Mouse (Mus musculus) forebrain, embryonic 13.5 days (tissue): ENCODE data around the gene Plxdc2. TPM values are rescaled to one million over a fixed set of nuclear protein-coding genes. Genes with fewer than 3 reads are reported as not detected.
A peak's percentile ranks its signal among the peaks of the same experiment; 100 is the strongest.

Experiments used
- ATAC-seq: fragments of 200-750 bp; cut with Nextera tagmentation; 2 replicates; pipeline ENCODE4 v1.8.0; 2017
- H3K27ac ChIP-seq: fragments of 300-500 bp; sonication (generic); 2 replicates; pipeline ENCODE4 v1.5.1; 2015; ENCODE audit warnings: inconsistent platforms, mild to moderate bottlenecking, moderate library complexity
- H3K27me3 ChIP-seq: fragments of 300-500 bp; sonication (generic); 2 replicates; pipeline ENCODE4 v1.6.1; 2015; ENCODE audit warnings: mild to moderate bottlenecking, inconsistent platforms
- H3K36me3 ChIP-seq: fragments of 300-500 bp; sonication (generic); 2 replicates; pipeline ENCODE4 v1.6.1; 2015; ENCODE audit warnings: mild to moderate bottlenecking, inconsistent platforms; ENCODE audit not compliant: poor library complexity, severe bottlenecking
- H3K4me1 ChIP-seq: fragments of 300-500 bp; sonication (generic); 2 replicates; pipeline ENCODE4 v1.6.1; 2015; ENCODE audit warnings: inconsistent platforms
- H3K4me2 ChIP-seq: fragments of 300-500 bp; sonication (generic); 2 replicates; pipeline ENCODE4 v1.6.1; 2015; ENCODE audit warnings: inconsistent platforms, mild to moderate bottlenecking, moderate library complexity
- H3K4me3 ChIP-seq: fragments of 300-500 bp; sonication (generic); 2 replicates; pipeline ENCODE4 v1.5.1; 2015; ENCODE audit warnings: mild to moderate bottlenecking, inconsistent platforms
- H3K9ac ChIP-seq: fragments of 300-500 bp; sonication (generic); 2 replicates; pipeline ENCODE4 v1.6.1; 2015; ENCODE audit warnings: mild to moderate bottlenecking, inconsistent platforms
- H3K9me3 ChIP-seq: fragments of 300-500 bp; sonication (generic); replicated peaks from 2 replicates; pipeline ENCODE4 v1.6.1; 2016; ENCODE audit warnings: inconsistent platforms
- WGBS: fragments of 180-500 bp; shearing (Covaris S2); methylation state at CpG from one replicate; pipeline ENCODE4 v1.1.7; 2015; 5-methylcytosine and 5-hydroxymethylcytosine counted together
- polyA plus RNA-seq: library from polyadenylated mRNA; unstranded; fragments of >200 nt; fragmentation: Nextera tagmentation; extraction: Ambion mirVana; gene quantifications from 2 replicates; pipeline ENCODE4 v1.2.1, GENCODE M21; 2015

Plxdc2 gene
- polyA plus RNA-seq, 1 experiment from 2014 or later, result 6.8 TPM

GRCm38 (mm10) chr2:16598231-16598630, 242.1 kb downstream of the Plxdc2 start:
- Histone ChIP-seq H3K9ac (no peak overlapping the region), H3K4me3 (no peak overlapping the region), H3K4me1 (no peaks in the 10 kb centered on the region), H3K27me3 (no peaks in the 10 kb centered on the region), H3K36me3 (no peaks in the 10 kb centered on the region), H3K9me3 (no peaks in the 10 kb centered on the region; the same call in 1 of the 2 replicates), H3K4me2 (no peak overlapping the region), H3K27ac (no peak overlapping the region)
- 88% methylated on average over 3 of the region's 3 CpGs for WGBS
- ATAC-seq, result no peak

GRCm38 (mm10) chr2:16604291-16604690, 248.2 kb downstream of the Plxdc2 start:
- Histone ChIP-seq H3K27me3 (no peaks in the 10 kb centered on the region), H3K4me3 (no peak overlapping the region), H3K27ac (no peak overlapping the region), H3K9me3 (no peaks in the 10 kb centered on the region), H3K4me1 (no peaks in the 10 kb centered on the region), H3K36me3 (no peaks in the 10 kb centered on the region), H3K9ac (no peak overlapping the region), H3K4me2 (no peak overlapping the region)
- 68% methylated on average over 3 of the region's 3 CpGs for WGBS
- ATAC-seq, result no peak

DNA sequence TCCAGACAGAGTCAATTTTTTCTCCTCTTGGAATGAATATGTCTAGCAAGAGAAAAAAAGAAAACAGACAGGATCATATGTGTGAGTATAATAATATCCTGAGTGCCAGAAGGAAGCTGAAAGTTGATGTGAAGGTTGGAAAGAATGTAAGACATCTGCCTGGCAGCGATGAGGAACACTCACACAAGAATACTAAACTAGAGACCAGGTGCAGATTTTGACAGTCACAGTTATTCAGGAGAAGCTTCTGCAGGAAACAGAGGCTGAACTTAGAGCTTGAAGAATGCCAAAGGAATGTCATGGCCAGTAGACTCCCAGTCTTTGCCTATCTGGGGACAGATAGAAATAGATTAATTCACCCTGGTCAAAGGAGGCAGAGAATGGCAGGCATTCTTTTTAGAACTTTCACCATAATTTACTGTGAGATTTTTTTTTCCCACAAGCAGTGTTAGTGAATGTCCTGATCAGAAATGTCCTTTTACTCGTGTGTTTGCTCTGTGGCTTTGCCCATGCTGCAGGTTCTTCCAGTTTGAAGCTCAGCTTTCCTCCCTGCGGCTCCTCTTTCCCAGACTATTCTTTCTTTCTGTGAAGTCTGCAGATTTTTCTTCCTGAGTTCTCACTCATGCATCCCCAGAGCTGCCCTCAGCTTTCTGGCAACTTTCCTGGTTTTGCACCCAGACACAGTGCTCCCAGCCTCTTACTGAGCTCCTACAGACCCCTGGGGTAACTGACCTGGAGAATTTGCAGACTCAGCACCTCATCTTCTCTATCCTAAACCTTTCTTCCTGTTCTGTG, 251.9 kb downstream of the Plxdc2 start:
- H3K27me3 ChIP-seq, result no peaks in the 10 kb centered on the region
- no peaks in the 10 kb centered on the region for H3K4me1 ChIP-seq
- no peak overlapping the region for H3K4me3 ChIP-seq
- no peak overlapping the region for H3K9ac ChIP-seq
- no peak for ATAC-seq
- 63% methylated on average over 3 of the region's 3 CpGs for WGBS
- H3K4me2 ChIP-seq, result no peak overlapping the region
- H3K9me3 ChIP-seq, result no peaks in the 10 kb centered on the region
- H3K27ac ChIP-seq, result no peak overlapping the region
- H3K36me3 ChIP-seq, result no peaks in the 10 kb centered on the region

DNA sequence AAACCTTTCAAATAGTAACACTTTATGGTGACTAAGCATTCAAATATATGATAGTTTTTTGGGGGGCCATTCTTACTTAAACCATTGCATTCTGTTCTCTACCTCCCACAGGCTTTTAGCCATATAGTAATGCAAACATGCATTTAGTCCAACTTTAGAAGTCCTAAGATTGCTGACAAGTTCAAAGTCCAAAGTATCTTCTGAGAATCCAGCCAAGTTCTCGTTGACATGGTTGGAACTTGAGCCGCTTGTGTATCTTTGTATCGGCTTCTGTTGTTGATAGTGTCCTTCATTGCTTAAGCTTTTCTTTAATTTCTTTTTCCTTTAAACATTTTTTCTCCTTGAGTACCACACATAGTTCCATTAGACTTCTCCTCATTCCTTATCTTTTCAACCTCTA, 286.0 kb downstream of the Plxdc2 start:
- H3K27ac ChIP-seq, result no peak overlapping the region
- no peaks in the 10 kb centered on the region for H3K27me3 ChIP-seq
- no peaks in the 10 kb centered on the region for H3K36me3 ChIP-seq
- ATAC-seq, result no peak
- no peaks in the 10 kb centered on the region for H3K9me3 ChIP-seq
- no peak overlapping the region for H3K4me3 ChIP-seq
- 95% methylated on average over 3 of the region's 3 CpGs for WGBS
- no peaks in the 10 kb centered on the region for H3K4me1 ChIP-seq
- no peak overlapping the region for H3K9ac ChIP-seq
- H3K4me2 ChIP-seq, result no peak overlapping the region

DNA sequence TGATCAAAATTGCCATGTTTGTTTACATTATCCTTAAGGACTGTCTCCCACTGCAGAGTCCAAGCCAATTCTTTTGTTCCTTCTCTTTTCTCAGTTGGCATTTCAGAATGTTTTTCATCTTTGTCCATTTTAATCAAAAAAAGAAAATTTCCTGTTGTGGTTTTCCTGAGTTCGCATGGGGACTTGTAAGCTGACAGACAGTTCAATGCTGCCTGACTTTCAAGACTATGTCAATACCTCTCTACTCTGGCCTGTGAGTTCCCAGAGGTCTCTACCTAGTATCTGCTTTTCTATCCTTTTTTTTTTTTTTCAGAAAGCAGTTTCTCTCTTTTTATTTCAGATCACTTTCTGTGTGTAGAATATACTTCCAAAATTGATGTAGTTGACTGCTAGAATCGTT, 295.6 kb downstream of the Plxdc2 start:
- H3K27ac ChIP-seq, result no peak overlapping the region
- no peak overlapping the region for H3K9ac ChIP-seq
- H3K9me3 ChIP-seq, result no peaks in the 10 kb centered on the region
- H3K36me3 ChIP-seq, result no peaks in the 10 kb centered on the region
- no peaks in the 10 kb centered on the region for H3K27me3 ChIP-seq
- no peaks in the 10 kb centered on the region for H3K4me1 ChIP-seq
- no peak overlapping the region for H3K4me3 ChIP-seq
- H3K4me2 ChIP-seq, result no peak overlapping the region
- WGBS, result 88% methylated on average over 2 of the region's 2 CpGs
- no peak for ATAC-seq

DNA sequence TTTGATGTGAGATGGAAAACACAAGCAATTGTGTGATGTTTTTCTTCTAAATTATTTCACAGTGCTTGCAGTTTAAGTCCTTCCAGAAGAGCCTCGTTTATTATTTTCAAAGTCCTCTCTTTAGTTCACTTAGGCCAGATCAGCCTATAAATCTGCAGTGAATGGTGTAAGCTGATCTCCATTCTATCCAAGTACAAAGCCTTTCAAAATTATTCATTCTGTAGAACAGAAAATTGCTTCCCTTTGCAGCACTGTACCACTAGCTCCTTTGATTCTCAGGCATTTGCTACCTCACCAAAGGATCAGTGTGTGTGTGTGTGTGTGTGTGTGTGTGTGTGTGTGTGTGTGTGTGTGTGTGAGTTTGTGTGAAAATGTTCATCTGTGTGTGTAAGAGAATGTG, 308.4 kb downstream of the Plxdc2 start:
- Histone ChIP-seq H3K36me3 (no peaks in the 10 kb centered on the region), H3K4me1 (peaks cover 7% of the 10 kb centered on the region), H3K9ac (no peak overlapping the region), H3K27ac (no peak overlapping the region), H3K27me3 (no peaks in the 10 kb centered on the region), H3K4me3 (no peak overlapping the region), H3K4me2 (no peak overlapping the region), H3K9me3 (no peaks in the 10 kb centered on the region)
- ATAC-seq, result peak; percentile 72; the same call in 1 of the 2 replicates
- WGBS, result 5% methylated on average over 1 of the region's 1 CpGs

- Histone ChIP-seq H3K4me3 (no peak overlapping the region), H3K4me1 (peaks cover 4% of the 10 kb centered on the region; the same call in 1 of the 2 replicates), H3K9me3 (no peaks in the 10 kb centered on the region), H3K36me3 (no peaks in the 10 kb centered on the region), H3K4me2 (no peak overlapping the region), H3K27ac (no peak overlapping the region), H3K27me3 (no peaks in the 10 kb centered on the region), H3K9ac (no peak overlapping the region)
- no peak for ATAC-seq
- WGBS, result 87% methylated on average over 1 of the region's 1 CpGs
Measured at GRCm38 (mm10) chr2:16668391-16668790, 312.3 kb downstream of the Plxdc2 start.

GRCm38 (mm10) chr2:16682905-16683304, 326.8 kb downstream of the Plxdc2 start:
- Histone ChIP-seq H3K9me3 (no peaks in the 10 kb centered on the region), H3K9ac (no peak overlapping the region), H3K4me2 (no peak overlapping the region), H3K36me3 (no peaks in the 10 kb centered on the region), H3K27me3 (no peaks in the 10 kb centered on the region), H3K4me1 (no peaks in the 10 kb centered on the region), H3K4me3 (no peak overlapping the region), H3K27ac (no peak overlapping the region)
- ATAC-seq, result no peak
- WGBS, result 97% methylated on average over 3 of the region's 3 CpGs

DNA sequence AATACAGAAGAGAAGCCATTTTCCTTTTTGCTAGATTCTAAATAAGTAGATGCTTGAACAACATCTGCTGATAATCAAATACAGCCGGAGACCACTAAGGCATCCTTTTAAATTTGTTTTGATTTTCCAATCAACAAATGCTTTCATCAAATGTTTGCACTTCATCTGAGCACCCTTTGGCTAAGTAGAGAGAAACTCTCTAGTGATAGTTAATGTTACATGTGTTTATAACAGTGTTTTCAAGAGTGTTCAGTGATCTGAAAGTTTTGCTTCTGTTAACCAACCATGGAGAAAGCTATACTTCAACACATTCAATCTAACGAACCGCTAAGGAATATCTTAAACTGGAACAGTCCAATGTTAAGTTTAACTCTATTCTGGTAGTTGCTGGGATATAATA, 327.6 kb downstream of the Plxdc2 start:
- Histone ChIP-seq H3K4me3 (no peak overlapping the region), H3K27ac (no peak overlapping the region), H3K4me1 (no peaks in the 10 kb centered on the region), H3K36me3 (no peaks in the 10 kb centered on the region), H3K27me3 (no peaks in the 10 kb centered on the region), H3K9ac (no peak overlapping the region), H3K9me3 (no peaks in the 10 kb centered on the region), H3K4me2 (no peak overlapping the region)
- 86% methylated on average over 3 of the region's 3 CpGs for WGBS
- no peak for ATAC-seq

DNA sequence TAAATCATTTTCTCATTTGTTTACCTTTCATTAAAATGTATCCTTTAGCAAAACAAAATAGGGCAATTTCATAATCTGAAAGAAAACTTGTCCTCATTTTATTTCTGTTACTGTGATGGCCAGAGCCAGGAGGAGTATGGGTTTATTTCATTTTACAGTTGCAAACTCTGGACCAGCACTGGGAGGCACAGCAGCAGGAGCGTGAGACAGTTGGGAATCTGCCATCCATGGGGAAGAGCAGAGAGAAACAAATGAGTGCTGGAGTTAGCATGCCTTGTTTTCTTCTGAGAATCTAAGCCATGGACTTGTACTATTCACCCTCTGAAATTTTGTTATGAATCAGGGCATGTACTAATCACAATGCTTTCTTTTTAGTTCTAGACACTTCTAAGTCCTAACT, 328.4 kb downstream of the Plxdc2 start:
- Histone ChIP-seq H3K9me3 (no peaks in the 10 kb centered on the region), H3K4me1 (no peaks in the 10 kb centered on the region), H3K9ac (no peak overlapping the region), H3K36me3 (no peaks in the 10 kb centered on the region), H3K27ac (no peak overlapping the region), H3K4me3 (no peak overlapping the region), H3K27me3 (no peaks in the 10 kb centered on the region), H3K4me2 (no peak overlapping the region)
- 90% methylated on average over 1 of the region's 1 CpGs for WGBS
- no peak for ATAC-seq

DNA sequence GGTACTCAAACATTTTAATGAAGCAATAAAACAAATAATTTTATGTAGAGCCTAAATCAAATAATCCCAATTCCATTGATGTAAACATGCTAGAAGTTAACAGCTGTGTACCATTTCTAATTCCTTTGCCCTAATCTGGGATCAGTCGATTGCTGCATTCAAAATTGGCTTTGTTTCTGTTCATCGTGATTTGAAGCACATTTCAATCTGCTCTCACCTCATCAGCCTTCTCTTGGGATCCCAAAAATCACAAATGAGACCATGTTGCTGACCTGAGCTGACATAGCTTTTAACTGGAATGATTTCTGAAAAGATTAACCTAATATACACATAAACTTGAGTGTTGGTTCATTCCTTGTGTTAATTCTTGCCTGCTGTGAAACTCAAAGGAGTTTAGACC, 340.3 kb downstream of the Plxdc2 start:
- no peak overlapping the region for H3K9ac ChIP-seq
- H3K4me1 ChIP-seq, result no peaks in the 10 kb centered on the region
- no peak for ATAC-seq
- H3K9me3 ChIP-seq, result no peaks in the 10 kb centered on the region
- no peaks in the 10 kb centered on the region for H3K36me3 ChIP-seq
- H3K27me3 ChIP-seq, result no peaks in the 10 kb centered on the region
- 57% methylated on average over 2 of the region's 2 CpGs for WGBS
- H3K4me2 ChIP-seq, result no peak overlapping the region
- H3K4me3 ChIP-seq, result no peak overlapping the region
- H3K27ac ChIP-seq, result no peak overlapping the region

DNA sequence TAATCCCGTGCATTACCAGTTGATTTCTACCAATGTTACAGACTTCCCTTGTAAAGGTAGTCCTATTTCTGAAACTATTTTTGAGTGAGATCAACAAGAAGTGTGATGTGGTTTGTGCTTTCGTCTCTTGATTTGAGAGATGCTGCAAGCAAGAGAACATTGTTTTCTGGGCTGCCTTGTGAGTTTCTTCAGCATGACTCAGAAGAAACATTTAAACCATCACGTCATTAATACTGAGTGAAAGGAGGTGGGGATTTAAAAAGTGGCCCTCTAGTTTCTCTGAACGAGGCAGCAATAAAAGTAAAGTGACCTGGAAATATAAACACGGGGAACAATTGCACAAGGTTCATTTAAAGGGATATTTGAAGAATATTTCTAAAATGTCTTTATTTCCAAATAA, 341.1 kb downstream of the Plxdc2 start:
- H3K27ac ChIP-seq, result no peak overlapping the region
- WGBS, result 65% methylated on average over 5 of the region's 5 CpGs

GRCm38 (mm10) chr2:16706227-16706626, 350.1 kb downstream of the Plxdc2 start:
- no peak overlapping the region for H3K4me2 ChIP-seq
- H3K4me1 ChIP-seq, result no peaks in the 10 kb centered on the region
- ATAC-seq, result no peak
- no peaks in the 10 kb centered on the region for H3K27me3 ChIP-seq
- no peak overlapping the region for H3K27ac ChIP-seq
- no peaks in the 10 kb centered on the region for H3K9me3 ChIP-seq
- H3K36me3 ChIP-seq, result no peaks in the 10 kb centered on the region
- no peak overlapping the region for H3K9ac ChIP-seq
- H3K4me3 ChIP-seq, result no peak overlapping the region
- WGBS, result 87% methylated on average over 2 of the region's 2 CpGs

More for the DNA sequence above, 341.1 kb downstream of the Plxdc2 start:
- no peaks in the 10 kb centered on the region for H3K4me1 ChIP-seq
- H3K9ac ChIP-seq, result no peak overlapping the region
- no peak for ATAC-seq
- H3K9me3 ChIP-seq, result no peaks in the 10 kb centered on the region
- no peak overlapping the region for H3K4me3 ChIP-seq
- no peaks in the 10 kb centered on the region for H3K36me3 ChIP-seq
- H3K27me3 ChIP-seq, result no peaks in the 10 kb centered on the region
- no peak overlapping the region for H3K4me2 ChIP-seq
